Mouse (Mus musculus) 416B (cell line): ENCODE measurements around the gene Dclre1b.

ENCODE experiments used
- DNase-seq: peaks from one replicate; pipeline ENCODE4 v3.0.0; 2011; ENCODE audit warnings: low read depth

Dclre1b gene

DNA sequence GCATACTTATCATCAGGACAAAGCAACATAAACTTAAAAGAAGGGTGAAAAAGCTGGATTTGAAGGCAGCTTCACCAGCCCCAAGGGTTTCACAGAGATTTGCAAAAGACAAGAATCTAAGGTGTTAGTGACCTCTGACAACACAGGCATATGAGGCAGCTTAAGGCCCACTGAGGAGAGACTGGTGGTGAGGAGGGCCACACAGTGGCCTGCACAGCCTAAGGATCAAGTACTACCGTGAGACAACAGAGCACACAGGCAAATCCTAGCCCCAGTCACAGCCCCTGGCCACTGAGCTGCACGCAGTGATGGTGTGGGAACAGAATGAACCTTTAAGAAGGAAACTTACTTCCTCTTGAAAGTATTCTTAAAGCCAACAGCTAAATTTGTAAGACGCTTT, 35.7 kb downstream of the Dclre1b start:
- DNase-seq, result no peak

GRCm38 (mm10) chr3:103772846-103773245, 36.4 kb downstream of the Dclre1b start:
- peak; percentile 37 for DNase-seq

- DNase-seq, result no peak
These were observed 37.6 kb downstream of the Dclre1b start for GRCm38 (mm10) chr3:103771531-103772130.

DNA sequence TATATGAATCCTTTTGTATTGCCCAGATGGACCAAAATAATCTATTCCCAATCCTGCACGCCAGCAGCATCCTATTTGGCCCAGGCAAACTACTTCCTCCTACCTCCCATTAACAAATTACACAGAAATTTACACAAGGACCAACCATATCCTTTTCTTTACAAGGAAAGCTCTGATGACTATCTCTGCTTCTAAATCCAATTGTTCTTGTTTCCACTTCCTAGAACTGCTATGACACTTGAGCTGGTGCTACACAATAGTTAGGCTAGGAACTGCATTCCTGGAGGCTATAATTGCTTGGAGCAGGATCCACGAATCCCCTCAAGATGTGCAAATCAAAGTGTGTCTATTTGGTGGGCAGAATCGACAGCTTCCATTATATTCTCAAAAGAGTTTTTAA, 42.5 kb downstream of the Dclre1b start:
- DNase-seq, result no peak

DNA sequence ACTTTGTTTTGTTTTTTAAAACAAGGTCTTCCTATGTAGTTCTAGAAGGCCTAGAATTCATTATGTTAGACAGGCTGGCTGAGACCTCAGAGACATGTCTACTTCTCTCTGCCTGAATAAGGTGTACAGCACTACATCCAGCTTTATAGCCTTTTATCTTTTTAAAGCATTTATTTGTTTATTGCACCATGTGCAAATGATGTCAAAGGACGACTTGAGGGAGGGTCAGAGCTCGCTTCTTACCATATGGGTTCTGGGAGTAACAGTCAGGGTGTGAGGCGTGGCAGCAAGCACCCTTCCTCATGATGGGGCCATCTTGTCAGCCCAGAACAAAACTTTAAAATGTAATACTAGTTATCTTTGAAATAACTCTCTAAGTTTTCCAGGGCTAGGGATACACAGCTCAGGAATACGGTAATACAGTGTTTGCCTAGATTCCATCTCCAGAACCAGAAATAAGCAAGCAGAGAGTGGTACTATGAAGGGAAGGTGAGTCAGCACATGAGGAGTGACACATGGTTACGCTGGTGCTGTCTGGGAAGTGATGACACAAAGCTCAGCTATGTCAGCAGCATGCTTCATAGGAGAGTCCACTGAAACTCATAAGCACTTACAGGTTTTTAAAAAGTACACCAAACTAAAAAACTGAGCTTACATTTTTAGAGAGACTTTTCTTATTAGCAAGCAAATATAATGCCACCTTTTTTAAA, 49.8 kb downstream of the Dclre1b start:
- DNase-seq, result peak; percentile 62

GRCm38 (mm10) chr3:103758456-103758855, 50.8 kb downstream of the Dclre1b start:
- DNase-seq, result no peak

- no peak for DNase-seq
These were observed 52.3 kb downstream of the Dclre1b start for GRCm38 (mm10) chr3:103756920-103757319.

DNA sequence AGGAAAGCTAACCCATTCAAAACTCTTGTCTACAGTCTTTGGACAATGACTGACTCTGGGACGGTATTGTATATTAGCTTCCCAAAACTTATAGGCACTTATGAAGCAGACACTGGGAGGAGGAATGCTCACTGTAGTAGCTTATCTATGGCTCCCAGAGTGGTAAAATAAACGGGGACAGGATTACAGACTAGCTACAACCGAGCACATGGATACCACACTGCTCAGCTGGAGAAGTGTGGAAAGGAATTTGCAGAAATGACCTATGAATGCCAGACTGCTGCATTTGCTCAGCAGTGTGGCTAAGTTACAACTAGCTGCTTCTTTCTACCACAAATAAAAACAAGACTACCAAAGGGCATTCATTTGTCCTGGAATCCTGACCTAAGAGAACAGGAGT, 53.9 kb downstream of the Dclre1b start:
- DNase-seq, result no peak

DNA sequence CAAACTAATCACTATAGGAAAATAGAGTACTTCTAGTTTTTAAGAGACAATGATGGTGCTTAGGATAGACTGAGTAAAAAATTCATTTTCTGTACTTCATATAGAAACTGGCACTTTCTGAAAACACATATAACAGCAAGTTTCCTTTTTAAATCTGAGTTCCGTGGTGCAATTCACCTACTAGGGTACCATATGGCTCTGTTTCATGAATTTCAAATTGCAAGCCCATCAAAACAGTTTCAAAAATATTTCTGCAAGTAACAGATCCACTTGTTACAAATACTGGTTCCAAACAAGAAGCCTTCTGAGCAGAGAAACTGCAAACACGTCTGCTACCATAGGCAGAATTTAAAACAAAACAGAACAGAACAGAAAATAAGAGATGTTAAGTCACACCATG, 57.7 kb downstream of the Dclre1b start:
- DNase-seq, result no peak
